Mouse (Mus musculus): ENCODE data around the gene Fkbp1a.

DNA sequence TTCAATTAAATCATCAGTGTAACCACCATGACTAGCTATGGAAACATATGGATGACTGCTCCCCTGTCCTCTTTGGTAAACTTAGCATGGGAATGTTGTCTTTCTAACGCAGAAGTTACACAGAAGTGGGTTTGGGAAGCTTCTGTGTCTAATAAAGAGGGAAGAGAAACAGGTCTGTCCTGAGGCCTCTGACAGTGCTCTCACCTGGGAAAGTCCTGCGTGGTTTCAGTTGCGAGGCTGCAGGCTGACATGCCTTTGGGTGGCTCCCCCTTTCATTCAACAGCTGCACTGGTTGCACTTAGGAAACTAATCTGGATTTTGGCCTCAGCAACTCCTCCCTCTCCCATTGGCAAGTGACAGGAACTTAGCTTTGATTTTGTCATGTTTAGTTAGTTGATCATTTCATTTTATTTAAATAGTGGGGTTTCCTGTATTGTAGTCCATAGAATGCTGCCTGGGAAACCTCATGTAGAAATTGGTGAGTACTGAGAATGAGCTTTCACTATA is 7.4 kb downstream of the Fkbp1a start:
- TF ChIP-seq POLR2A (IDR thresholded peaks at IDR 0.05; ENCODE audit: borderline replicate concordance, insufficient read depth, low read length), result no peak
- TF ChIP-seq CTCF (IDR thresholded peaks at IDR 0.05; ENCODE audit: borderline replicate concordance, insufficient read depth, low read depth, low read length), result no peak

All from cerebellum, adult 2 months (tissue).